Mouse (Mus musculus) layer of hippocampus, postnatal 36 days (tissue): ENCODE measurements at regions not wholly inside any gene's neighbourhood (a gene's known extent, or its start where the extent isn't known, plus 50 kb on each side); places are given as distances from the start of the nearest gene placed in this dataset.

Source experiments
- DNase-seq, 2 experiments: peaks; one replicate each; pipeline ENCODE4 v3.0.0; 2022

DNA sequence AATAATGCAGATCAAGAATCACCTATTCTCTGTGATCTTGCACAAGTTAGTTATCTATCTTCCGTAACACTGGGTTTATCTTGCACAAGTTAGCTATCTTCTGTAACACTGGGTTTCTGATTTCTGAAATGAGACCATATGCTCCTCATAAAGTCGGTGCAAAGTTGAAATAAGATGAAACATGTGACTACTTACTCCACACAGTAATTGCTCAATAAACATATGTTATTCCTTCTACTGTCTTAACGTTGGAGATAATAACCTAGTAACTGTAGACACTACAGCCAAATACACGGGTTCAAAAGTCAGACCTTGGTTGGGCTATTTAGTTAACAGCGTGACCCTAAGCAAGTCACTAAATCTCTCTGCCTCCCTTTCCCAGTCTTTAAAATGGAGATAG is 65.8 kb upstream of the Atp11b start:
- DNase-seq = no peak

GRCm38 (mm10) chr3:35688781-35689180 is 65.1 kb upstream of the Atp11b start:
- DNase-seq = peak; percentile 2 to 14

- peak; percentile 50 to 56 for DNase-seq
Observed at GRCm38 (mm10) chr3:35693039-35693438, 60.9 kb upstream of the Atp11b start.

- no peak for DNase-seq
Observed at GRCm38 (mm10) chr3:35693551-35693950, 60.4 kb upstream of the Atp11b start.

DNA sequence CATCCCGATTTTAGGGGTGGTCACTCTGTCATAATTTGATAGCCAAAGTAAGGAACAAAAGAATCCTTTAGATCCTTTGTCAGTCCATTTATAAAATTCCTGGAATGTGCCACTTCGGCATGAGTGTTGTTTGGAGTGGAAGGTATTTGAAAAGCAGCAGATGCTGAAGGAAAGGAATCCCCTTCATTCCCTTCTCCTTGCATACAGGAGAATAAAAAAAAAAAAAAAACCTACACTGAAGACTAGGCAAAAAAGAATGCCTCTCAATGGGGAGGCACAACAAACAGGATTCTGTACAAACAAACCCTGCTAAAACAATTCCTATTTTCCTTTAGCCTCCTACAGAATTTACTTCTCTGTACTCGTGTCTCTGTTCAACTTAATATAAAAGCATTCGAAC is 59.7 kb upstream of the Atp11b start:
- DNase-seq = no peak

DNA sequence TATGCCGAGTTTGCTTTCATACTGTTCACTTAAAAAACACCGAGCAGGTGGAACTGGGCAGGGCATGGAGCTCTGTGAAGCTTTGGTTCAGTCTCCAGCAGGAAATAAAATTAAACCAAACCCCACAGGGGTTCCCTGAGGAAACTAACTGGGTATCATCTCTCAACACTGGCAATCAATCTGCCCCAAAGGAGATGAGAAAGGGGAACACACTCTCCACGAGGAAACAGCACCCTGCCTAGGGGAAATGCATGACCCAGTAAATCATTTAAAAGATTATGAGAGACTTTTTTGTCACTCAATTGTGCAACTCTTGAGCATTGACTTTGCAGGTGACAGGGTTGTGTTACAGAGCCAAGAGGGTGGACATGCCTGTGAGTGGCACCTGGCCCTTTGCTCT is 58.0 kb upstream of the Atp11b start:
- DNase-seq = no peak

GRCm38 (mm10) chr3:35699266-35699665 is 54.6 kb upstream of the Atp11b start:
- DNase-seq = no peak

GRCm38 (mm10) chr3:35699979-35700378 is 53.9 kb upstream of the Atp11b start:
- DNase-seq = no peak

DNA sequence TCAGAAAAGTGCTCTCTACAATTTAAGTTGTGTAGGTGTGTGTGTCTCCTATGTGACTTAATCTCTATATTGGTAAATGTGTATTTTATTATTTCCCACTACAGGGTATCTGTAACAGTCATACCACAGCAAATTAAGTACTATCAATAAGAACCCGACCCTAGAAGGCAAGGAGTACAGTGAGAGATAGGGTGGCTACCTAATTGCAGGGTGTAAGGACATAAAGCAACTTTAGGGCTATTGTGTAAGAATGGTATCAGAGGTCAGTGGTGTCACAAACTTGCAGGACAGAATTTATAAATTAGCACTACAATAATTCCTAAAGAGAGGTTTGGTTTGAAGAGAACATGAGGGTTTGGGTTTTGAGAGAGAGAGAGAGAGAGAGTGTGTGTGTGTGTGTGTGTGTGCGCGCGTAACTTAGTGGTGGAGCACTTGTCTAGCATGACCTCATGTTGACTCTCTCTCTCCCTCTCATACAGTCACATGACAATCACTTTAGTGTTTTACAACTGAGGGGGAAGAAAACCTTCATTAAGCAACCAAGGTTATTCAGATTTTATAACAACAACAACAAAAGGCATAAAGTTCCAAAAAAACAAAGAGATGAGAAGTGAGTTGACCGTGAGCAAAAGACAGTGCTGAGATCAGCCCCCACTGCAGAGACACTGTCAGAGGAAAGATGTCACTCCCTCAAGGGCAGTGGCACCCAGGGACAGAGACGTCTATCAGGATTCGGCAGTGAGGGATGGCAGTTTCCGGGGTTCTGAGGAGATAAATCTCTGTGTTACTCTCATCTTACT is 50.2 kb upstream of the Atp11b start:
- DNase-seq = no peak
